Mouse (Mus musculus) regulatory T cell (primary cell): Measurements from ENCODE around the gene Rab40b.

Experiments
- in situ Hi-C: fragments of 300-600 bp; cut with MboI, MseI; formaldehyde crosslinking; loops from one replicate; pipeline ENCODE4 v1.15.1; 2025; ENCODE audit warnings: high pct_unique_total_duplicates

Rab40b gene

GRCm38 (mm10) chr11:121387750-121388553 is at the start of gene Rab40b:
Gene Rab40b (minus strand): TSS chr11:121388251.
- in situ Hi-C loops = no loop called here

DNA sequence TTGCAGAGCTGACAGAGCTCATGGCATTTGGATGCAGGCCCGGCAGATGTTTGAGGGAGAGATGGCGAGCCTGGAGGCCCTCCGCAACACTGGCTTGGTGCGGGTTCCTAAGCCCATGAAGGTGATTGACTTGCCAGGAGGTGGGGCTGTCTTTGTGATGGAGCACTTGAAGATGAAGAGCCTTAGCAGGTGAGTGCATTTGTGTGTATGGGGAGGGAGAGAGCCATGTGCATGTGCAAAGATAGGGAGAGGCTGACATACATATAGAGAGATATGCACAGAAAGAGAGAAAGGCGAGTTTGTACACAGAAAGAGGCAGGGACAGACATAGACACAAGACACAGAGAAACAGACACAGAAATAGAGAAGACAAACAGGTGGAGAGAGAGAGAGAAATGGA is 49.2 kb upstream of the Rab40b start:
- in situ Hi-C loops = no loop called here

- in situ Hi-C loops = no loop called here
These were observed 46.4 kb upstream of the Rab40b start, which contains the start of gene Fn3k for GRCm38 (mm10) chr11:121434156-121435155. Gene Fn3k (plus strand): TSS chr11:121434913.

DNA sequence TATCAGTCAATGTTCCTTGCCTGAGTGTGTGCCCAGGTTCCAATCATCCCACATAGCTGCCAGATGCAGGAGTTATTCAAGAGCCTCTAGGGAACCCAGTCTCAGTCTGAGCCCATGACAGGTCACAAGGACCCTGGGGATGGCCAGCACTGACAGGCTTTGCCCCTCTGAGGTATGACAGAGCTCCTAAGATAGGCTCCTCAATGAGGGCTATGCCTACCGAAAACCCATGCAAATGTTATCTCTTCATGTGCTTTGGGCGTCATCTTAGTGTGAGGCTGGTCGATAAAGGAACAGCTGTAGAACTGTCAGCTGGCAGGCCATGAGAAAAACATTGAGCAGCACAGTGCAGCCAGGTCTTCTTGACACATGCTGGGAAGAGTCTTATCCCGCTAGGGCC is 45.3 kb upstream of the Rab40b start:
- in situ Hi-C loops = no loop called here

DNA sequence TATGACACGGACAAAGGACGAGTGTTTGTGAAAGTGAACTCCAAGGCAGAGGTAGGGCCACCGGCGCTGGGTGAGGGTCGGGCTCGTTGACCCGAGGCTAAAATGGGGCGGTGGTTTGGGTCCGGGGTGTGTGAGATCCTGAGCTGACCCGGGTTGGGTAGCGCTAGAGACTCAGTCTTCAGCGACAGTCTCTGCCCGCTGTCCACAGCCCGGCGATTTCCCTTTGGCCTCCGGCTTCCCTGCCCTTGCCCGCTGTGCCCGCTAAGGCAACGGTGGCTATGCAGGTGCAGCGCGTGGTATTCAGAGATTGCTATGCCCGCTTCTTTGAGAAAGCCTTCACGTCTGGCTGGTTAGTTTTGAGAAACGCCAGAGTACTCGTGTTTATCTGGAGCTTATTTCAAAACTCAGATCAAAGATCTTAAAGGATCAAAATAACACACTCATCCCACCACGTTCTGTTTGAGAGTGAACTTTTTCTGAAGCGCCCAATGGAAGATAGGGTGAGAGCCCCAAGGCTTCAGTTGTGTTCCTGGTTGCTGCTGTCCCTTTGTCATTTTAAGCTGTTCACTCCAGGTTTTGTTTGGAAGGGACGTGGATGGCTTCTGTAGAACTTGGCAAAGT is 33.6 kb upstream of the Rab40b start:
- in situ Hi-C loops = no loop called here

DNA sequence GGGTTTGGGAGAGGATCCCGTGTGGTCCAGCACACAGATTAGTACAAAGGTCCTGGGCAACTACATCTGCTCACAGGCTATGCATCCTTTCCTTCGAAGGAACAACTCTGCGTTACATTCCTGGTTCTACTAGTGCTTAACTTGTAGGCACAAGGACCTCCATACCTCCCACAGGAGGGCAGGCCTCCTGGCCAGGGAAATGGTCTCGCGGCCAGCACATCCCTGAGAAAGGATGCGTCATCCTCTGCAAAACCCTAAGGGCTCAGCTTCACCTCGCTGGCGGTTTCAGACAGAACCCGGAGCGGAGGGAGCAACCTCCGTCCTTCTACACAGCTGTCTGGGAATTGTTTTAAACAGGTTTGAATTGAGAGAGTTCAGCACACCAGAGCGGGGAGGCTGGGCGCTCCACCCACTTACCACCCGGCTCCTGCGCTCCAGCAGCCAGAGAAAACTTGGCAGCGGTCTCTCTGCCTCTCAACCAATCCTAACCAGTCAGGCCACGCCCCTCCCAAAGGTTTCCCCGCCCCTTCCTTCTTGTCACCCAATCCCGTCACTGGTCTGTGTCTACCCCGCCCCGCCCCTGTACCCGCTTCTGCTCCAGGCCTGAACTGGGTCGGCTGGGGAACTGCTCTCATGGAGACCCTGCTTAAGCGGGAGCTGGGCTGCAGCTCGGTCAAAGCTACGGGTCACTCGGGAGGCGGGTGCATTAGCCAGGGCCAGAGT is 32.9 kb upstream of the Rab40b start, which contains the start of gene Fn3krp:
Gene Fn3krp, plus strand, starts transcription at position 572 of the 723 bp plus-strand sequence.
- in situ Hi-C loops = no loop called here

GRCm38 (mm10) chr11:121420379-121420778 is 32.3 kb upstream of the Rab40b start:
- in situ Hi-C loops = no loop called here

DNA sequence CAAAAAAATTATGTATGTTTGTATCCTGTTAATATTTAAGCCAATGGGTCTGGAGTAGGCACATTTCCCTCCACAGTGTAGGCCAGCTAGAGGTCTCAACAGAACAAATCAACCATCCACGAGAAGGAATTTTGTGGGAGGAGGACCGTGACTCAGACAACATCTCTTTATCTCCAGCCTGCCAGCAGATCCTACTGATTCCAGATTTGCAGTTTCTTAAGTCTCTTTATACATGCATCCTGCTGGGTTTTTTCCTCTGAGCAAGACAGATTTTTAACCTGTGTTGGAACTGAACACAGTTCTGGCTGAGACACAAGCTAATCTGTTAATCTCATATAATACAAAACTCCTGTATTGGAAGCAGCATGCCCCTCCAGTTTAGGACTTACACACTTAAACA is 30.9 kb upstream of the Rab40b start:
- in situ Hi-C loops = no loop called here

DNA sequence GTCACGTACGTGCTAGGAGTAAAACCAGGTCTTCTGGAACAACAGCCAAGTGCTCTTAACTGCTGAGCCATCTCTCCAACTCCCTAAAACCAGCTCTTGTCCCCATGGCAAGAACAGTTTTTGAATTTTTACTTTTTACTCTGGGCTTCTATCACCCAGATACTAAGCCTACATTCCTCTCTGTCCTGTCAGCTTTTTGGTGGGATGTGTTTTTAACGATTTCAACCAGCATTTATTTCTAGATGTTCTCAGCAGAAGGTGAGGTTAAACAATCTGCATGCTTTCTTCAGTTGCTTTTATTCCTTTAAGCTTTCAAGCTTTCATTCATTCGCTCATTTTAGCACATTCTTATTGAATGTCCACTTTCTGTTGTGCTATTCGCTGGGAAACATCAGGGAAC is 29.9 kb upstream of the Rab40b start:
- in situ Hi-C loops = no loop called here

- in situ Hi-C loops = no loop called here
These were observed 27.3 kb upstream of the Rab40b start for GRCm38 (mm10) chr11:121415351-121415750.

DNA sequence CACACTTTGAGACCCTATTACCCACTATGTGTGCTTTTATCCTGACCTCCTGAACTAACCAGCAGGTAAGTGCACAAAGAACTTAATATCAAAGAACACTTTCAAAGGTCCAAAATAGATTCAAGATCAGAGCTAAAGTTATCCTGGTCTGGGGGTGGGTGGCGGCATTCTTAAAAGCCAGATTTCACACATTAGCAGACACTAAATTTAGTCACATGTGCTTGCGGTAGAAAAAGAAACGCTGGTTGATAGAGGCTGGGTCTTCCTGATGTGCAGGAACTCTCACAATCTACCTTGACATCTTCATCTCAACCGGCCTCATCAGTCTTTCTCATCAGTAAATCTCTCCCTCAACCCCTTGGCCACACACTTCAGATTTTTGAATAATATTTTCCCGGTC is 26.7 kb upstream of the Rab40b start:
- in situ Hi-C loops = no loop called here

DNA sequence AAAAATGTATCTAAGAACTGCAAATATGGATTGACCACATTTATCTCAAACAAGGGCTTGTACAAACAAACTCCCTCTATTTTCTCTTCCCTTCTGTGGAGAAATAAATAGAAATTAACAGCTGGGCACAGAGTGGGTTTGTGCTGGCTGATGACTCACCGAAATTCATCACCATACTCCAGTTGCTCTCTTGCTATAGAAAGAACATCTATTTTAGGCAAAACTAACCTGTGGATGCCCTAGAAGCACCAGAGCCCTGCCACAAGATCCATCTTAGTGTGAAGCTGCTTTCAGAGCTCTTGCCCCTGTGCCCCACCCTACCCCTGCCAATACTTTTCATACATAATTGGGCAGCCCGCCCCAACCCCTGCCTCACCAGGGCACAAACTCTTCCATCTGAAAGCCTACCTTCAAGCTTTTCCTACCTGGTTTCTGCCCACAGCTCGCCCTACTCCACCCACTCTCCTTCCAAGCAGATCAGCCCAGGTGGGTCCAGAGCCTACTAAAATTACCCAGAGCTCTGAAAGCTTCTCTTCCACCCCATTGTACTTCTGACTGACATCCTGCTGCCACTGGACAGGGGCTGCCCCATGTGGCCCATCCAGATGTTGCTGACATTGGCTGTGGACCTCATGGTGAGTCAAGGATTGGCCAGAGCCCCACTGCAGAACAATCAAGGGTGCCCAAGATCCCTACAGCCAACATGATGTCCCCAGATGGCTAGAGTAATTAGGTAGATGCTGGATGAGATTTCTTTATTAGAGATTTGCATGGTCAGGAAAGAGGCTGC is 19.5 kb upstream of the Rab40b start:
- in situ Hi-C loops = loop anchor here (5.0 kb wide), 1 partner anchor 40 kb away; no protein-coding TSS in a partner anchor

GRCm38 (mm10) chr11:121392405-121392804 is 4.4 kb upstream of the Rab40b start:
- in situ Hi-C loops = no loop called here

GRCm38 (mm10) chr11:121390793-121391192 is 2.7 kb upstream of the Rab40b start:
- in situ Hi-C loops = no loop called here

DNA sequence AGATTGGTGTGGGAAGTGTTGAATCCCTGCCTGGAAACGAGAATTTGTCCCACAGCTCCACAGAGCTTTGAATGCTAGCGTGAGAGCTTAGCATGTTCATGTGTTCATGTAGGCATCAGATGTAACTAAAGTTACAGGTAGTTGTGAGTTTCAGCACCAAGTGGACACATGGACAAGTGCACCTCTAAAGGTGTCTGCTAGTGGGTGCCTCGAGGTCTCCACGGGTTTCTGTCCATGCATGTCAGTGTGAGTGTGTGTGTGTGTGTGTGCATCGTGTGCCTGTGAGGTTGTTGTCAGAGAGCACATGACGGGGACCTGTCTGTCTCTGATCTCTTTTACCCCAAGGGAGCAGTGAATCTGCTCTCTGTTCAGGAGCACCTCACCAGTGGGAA is 499 bp upstream of the Rab40b start:
- in situ Hi-C loops = no loop called here

DNA sequence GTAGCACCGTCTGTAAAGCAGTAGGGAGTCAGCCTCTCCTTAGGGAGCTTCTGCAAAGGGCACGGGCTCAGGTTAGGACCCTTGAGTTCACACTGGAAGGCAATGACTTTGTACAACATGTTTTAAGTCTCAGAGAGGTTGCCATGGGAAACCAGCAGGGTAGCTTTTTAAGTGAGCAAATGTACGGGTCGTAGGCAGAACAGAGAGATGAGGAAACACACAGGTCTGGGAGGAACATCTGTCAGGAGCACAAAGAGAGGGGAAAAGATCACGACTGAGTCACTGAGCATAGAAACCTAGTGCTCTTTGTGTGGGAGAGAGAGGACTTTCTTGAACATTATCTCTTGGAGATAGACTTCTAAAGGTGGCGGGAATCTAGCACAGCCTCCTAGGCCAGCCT is 7.8 kb downstream of the Rab40b start:
- in situ Hi-C loops = no loop called here

GRCm38 (mm10) chr11:121378644-121379043 is 9.4 kb downstream of the Rab40b start:
- in situ Hi-C loops = no loop called here

DNA sequence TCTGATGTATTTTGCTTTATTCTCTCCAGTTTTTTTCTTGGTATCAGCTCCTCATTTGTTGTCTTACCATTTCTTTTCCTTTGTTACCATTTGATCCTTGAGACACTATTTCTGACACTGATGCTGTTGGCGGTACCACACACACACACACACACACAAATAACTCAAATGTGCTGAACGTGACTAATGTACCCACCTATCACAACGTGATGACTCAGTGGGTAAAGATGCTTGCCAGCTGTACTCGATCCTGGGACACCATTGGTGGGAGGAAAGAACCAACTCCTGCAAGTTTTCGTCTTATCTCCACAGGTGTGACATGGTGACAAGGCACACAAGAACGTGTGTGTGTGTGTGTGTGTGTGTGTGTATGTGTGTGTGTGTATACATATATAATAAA is 14.7 kb downstream of the Rab40b start:
- in situ Hi-C loops = no loop called here

DNA sequence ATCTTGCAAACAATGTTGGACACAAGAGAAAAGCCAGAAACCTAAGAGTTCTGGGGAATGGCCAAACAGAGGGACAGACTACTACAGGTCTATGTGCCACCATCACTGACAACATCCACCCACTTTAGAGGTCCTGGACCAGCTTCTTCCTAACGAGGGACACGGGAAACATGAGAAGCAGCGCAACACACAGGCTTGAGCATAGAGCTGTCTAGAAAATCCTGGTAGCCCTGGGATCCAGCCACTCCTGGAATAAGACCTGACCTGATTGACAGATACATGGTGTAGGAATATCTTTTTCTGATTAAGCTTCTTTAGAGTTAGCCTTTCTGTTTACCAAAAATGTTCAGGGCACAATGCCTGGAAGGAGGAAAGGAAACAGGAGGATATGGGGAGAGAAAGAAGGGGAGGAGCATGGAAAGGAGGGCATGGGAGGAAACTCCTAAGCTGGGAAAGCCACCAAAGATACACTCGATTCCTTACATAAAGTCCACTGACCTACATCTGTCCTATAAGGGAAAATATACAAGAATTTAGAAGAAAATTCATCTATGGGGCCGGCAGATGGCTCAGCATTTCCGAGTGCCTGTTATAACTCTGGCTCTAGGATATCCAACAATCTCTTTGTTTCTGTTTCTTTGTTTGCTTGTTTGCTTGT is 17.6 kb downstream of the Rab40b start:
- in situ Hi-C loops = no loop called here

DNA sequence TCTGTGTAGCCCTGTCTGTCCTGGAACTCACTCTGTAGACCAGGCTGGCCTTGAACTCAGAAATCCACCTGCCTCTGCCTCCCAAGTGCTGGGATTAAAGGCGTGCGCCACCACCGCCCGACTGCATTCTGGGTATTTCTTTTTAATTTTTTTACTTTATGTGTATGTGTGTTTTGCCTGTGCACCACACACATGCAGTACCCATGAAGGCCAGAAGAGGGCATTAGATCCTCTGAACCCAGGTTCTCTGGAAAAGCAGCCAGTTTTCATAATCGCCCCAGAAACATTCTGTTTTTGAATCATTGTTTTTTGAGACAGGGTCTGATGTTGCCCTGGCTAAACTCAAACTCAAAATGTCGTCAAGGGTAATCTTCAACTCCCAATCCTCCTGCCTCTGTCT is 18.4 kb downstream of the Rab40b start:
- in situ Hi-C loops = loop anchor here (5.0 kb wide), 2 partner anchors 38 to 83 kb away; partner anchors contain the start of gene Tbcd
